Mouse (Mus musculus): ENCODE results near the gene Bag5. TPM values are rescaled to one million over a fixed set of nuclear protein-coding genes. Genes with fewer than 3 reads are reported as not detected.

The Bag5 gene
- total and polyA plus RNA-seq, 2 experiments, result 6.7 to 9.5 TPM

DNA sequence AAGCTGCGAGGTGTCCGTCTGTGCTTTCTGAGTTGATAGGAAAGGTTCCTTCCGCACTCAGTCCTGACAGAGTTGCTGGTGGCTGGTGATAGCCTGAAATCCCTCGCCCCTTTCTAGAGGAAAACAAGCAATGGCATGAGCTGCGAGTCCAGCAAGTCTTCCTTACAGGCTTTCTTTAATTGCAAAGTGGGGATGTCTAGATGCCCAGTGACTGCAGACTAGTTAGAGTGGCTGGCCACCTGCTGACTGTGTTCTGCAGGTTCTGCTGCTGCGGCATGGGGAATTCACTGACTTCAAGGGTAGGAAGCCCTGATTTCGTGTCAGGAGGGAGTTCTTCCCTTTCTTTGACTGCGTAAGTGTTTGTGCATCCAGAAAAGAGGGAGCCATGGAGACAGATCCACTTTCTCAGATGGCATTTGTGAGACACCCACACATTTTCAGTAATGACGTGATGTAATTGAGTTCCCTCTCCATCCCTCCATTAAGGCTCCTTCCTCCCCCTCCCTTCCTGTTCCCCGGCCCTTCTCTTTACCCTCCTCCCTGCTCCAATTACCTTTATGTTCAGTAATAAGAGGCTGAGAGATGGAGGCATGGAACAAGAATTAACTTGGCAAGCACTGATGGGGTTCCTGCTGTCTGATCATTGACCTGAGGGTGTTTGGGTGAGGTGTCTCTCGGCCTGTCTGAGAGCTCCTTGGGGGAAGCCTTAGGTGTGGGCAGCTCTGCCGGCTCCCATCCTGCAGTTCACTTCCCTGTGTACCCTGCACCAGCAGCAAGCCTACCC, 12.5 kb upstream of the Bag5 start:
- Histone ChIP-seq H3K27me3 (ENCODE audit: control insufficient read depth, insufficient read depth, low read length) (no peaks in the 10 kb centered on the region), H3K4me1 (ENCODE audit: control insufficient read depth, insufficient read depth, low read length) (no peaks in the 10 kb centered on the region; the same call in 1 of the 2 replicates), H3K4me3 (ENCODE audit: insufficient read depth, low read depth, low read length) (no peak overlapping the region), H3K27ac (replicated peaks; ENCODE audit: insufficient read depth, low read depth, low read length) (no peak overlapping the region), H3K36me3 (ENCODE audit: control insufficient read depth, insufficient read depth, low read length) (no peaks in the 10 kb centered on the region; the same call in 1 of the 2 replicates), H3K9ac (ENCODE audit: low read depth, low read length) (no peak overlapping the region), H3K79me2 (ENCODE audit: control insufficient read depth, insufficient read depth, low read length) (no peaks in the 10 kb centered on the region)
- TF ChIP-seq CTCF (IDR thresholded peaks at IDR 0.05; ENCODE audit: low read depth, low read length) (no peak), POLR2A (IDR thresholded peaks at IDR 0.05; ENCODE audit: extremely low read depth, insufficient read depth, low read length) (no peak)
- WGBS, result 87% methylated on average over 12 of the region's 12 CpGs
- no peak for DNase-seq (ENCODE audit: extremely low read depth, low read depth, low spot score)

DNA sequence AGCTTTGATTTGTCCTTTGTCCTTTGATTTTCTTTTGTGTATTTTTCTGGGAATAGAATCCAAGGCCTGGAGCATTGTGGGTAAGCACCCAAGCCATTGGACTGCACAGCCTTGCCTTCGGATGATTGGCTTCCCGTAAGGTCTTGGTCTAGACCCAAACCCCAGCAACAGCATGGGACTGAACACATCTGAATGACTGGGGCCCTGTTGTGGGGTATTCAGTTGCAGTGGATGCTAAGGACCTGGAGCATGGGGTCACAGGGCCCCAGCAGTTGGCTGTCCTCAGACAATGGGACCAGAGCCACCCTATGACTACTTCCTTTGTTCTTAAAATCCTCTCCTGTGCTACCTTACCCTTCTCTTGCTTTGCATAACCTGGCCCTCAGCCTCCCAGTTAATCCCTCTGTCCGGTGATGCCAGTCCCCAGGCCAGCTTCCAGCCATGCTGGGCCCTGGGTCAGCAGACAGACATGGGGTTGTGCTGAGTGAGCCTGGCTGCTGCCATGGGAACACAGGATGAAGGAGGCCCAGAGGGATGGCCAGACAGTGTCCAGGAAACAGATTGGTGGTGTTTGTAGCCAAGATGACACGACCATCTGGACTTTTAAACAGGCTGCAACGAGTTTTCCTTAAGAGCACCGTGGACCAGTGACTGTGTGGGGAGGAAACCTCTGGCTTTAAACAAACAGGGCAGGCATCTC, 11.7 kb upstream of the Bag5 start:
- Histone ChIP-seq H3K4me1 (ENCODE audit: control insufficient read depth, insufficient read depth, low read length) (no peaks in the 10 kb centered on the region; the same call in 1 of the 2 replicates), H3K79me2 (ENCODE audit: control insufficient read depth, insufficient read depth, low read length) (no peaks in the 10 kb centered on the region), H3K27me3 (ENCODE audit: control insufficient read depth, insufficient read depth, low read length) (no peaks in the 10 kb centered on the region), H3K4me3 (ENCODE audit: insufficient read depth, low read depth, low read length) (no peak overlapping the region), H3K9ac (ENCODE audit: low read depth, low read length) (no peak overlapping the region), H3K27ac (replicated peaks; ENCODE audit: insufficient read depth, low read depth, low read length) (no peak overlapping the region), H3K36me3 (ENCODE audit: control insufficient read depth, insufficient read depth, low read length) (no peaks in the 10 kb centered on the region; the same call in 1 of the 2 replicates)
- 80% methylated on average over 6 of the region's 6 CpGs for whole genome bisulfite sequencing
- TF ChIP-seq POLR2A (IDR thresholded peaks at IDR 0.05; ENCODE audit: extremely low read depth, insufficient read depth, low read length), result no peak
- TF ChIP-seq CTCF (IDR thresholded peaks at IDR 0.05; ENCODE audit: low read depth, low read length), result no peak
- DNase-seq (ENCODE audit: extremely low read depth, low read depth, low spot score), result no peak

DNA sequence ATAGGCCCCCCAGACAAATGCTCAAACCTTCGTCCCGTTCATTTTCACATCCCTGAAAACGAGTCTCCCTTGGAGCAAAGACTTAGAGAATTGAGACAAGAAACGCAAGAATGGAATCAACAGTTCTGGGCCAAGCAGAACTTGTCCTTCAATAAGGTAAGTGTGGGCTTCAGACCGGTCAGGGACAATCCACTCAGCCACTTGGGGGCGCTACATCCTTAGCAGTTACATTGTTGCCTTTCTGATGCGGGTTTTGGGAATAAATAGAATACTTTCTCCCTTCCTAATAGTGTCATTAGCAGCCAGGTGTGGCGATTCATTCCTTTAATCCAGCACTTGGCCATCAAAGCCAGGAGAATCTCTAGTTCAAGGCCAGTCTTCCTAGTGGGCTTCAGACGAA, 9.6 kb upstream of the Bag5 start:
- H3K9ac ChIP-seq (ENCODE audit: low read depth, low read length), result no peak overlapping the region
- no peaks in the 10 kb centered on the region for H3K79me2 ChIP-seq (ENCODE audit: control insufficient read depth, insufficient read depth, low read length)
- H3K4me3 ChIP-seq (ENCODE audit: insufficient read depth, low read depth, low read length), result no peak overlapping the region
- DNase-seq (ENCODE audit: extremely low read depth, low read depth, low spot score), result no peak
- TF ChIP-seq CTCF (IDR thresholded peaks at IDR 0.05; ENCODE audit: low read depth, low read length) (peak; percentile 57; the same call in 1 of the 2 replicates), POLR2A (IDR thresholded peaks at IDR 0.05; ENCODE audit: extremely low read depth, insufficient read depth, low read length) (no peak)
- no peak overlapping the region for H3K27ac ChIP-seq (replicated peaks; ENCODE audit: insufficient read depth, low read depth, low read length)
- H3K36me3 ChIP-seq (ENCODE audit: control insufficient read depth, insufficient read depth, low read length), result no peaks in the 10 kb centered on the region; the same call in 1 of the 2 replicates
- WGBS, result 79% methylated on average over 9 of the region's 9 CpGs
- no peaks in the 10 kb centered on the region; the same call in 1 of the 2 replicates for H3K4me1 ChIP-seq (ENCODE audit: control insufficient read depth, insufficient read depth, low read length)
- H3K27me3 ChIP-seq (ENCODE audit: control insufficient read depth, insufficient read depth, low read length), result no peaks in the 10 kb centered on the region

DNA sequence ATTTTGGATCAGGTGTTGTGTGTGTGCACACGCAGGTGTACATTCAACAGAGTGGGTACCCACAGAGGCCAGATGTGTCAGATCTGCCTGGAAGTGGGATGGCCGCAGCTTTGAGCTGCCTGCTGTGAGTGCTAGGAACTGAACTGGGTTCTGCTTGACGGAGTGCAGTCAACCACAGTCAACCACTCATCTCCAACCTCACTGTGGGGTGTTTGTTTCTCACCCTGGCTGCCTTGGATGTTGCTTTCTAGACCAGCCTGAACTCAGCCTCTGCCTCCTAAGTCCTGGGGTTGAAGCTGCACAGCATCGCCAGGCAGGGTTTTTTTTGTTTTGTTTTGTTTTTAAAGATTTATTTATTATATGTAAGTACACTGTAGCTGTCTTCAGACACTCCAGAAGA, 7.2 kb upstream of the Bag5 start:
- Histone ChIP-seq H3K9ac (ENCODE audit: low read depth, low read length) (no peak overlapping the region), H3K4me3 (ENCODE audit: insufficient read depth, low read depth, low read length) (no peak overlapping the region), H3K27me3 (ENCODE audit: control insufficient read depth, insufficient read depth, low read length) (no peaks in the 10 kb centered on the region), H3K4me1 (ENCODE audit: control insufficient read depth, insufficient read depth, low read length) (no peaks in the 10 kb centered on the region), H3K27ac (replicated peaks; ENCODE audit: insufficient read depth, low read depth, low read length) (no peak overlapping the region), H3K79me2 (ENCODE audit: control insufficient read depth, insufficient read depth, low read length) (no peaks in the 10 kb centered on the region; the same call in 1 of the 2 replicates), H3K36me3 (ENCODE audit: control insufficient read depth, insufficient read depth, low read length) (no peaks in the 10 kb centered on the region; the same call in 1 of the 2 replicates)
- no peak for DNase-seq (ENCODE audit: extremely low read depth, low read depth, low spot score)
- 95% methylated on average over 4 of the region's 4 CpGs for WGBS
- TF ChIP-seq CTCF (IDR thresholded peaks at IDR 0.05; ENCODE audit: low read depth, low read length) (no peak), POLR2A (IDR thresholded peaks at IDR 0.05; ENCODE audit: extremely low read depth, insufficient read depth, low read length) (no peak)

DNA sequence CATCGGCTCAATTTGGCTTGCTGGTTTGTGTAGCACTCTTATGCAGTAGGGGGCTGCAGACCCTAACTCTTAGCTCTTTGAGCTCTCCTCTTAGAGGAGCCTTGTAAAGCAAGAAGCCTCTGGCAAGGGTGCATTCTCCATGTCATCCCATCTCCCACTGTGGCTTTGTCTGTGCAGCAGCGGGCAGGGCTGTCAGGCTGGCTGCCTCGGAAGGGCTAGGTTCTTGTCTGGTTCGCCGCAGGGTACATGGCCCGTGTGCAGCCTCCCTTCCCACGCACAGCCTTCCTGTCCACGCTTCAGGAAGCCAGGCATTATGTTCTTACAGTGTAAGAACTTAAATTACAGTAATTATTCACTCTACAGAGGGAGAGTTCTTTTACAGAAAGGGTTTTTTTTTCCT, 5.6 kb upstream of the Bag5 start:
- 81% methylated on average over 8 of the region's 8 CpGs for WGBS
- Histone ChIP-seq H3K36me3 (ENCODE audit: control insufficient read depth, insufficient read depth, low read length) (no peaks in the 10 kb centered on the region; the same call in 1 of the 2 replicates), H3K27me3 (ENCODE audit: control insufficient read depth, insufficient read depth, low read length) (no peaks in the 10 kb centered on the region), H3K9ac (ENCODE audit: low read depth, low read length) (no peak overlapping the region), H3K4me1 (ENCODE audit: control insufficient read depth, insufficient read depth, low read length) (0 out of 2 replicates have a peak, but pooled peaks cover 2% of the 10 kb centered on the region), H3K4me3 (ENCODE audit: insufficient read depth, low read depth, low read length) (no peak overlapping the region), H3K27ac (replicated peaks; ENCODE audit: insufficient read depth, low read depth, low read length) (no peak overlapping the region), H3K79me2 (ENCODE audit: control insufficient read depth, insufficient read depth, low read length) (peaks cover 4% of the 10 kb centered on the region; the same call in 1 of the 2 replicates)
- DNase-seq (ENCODE audit: extremely low read depth, low read depth, low spot score), result no peak
- TF ChIP-seq POLR2A (IDR thresholded peaks at IDR 0.05; ENCODE audit: extremely low read depth, insufficient read depth, low read length), result no peak
- TF ChIP-seq CTCF (IDR thresholded peaks at IDR 0.05; ENCODE audit: low read depth, low read length), result no peak
